Mouse (Mus musculus) kidney, postnatal 10 days (tissue): Measurements from ENCODE around the gene Fstl1.

ENCODE experiments used
- DNase-seq: peaks from one replicate; pipeline ENCODE4 v3.0.0; 2021; ENCODE audit warnings: mixed read lengths

Fstl1 gene

GRCm38 (mm10) chr16:37869470-37870231, 93.0 kb downstream of the Fstl1 start:
- DNase-seq, result no peak

- DNase-seq, result peak; percentile 46
These were observed 94.5 kb downstream of the Fstl1 start for GRCm38 (mm10) chr16:37871112-37871715.

- DNase-seq, result no peak
These were observed 98.0 kb downstream of the Fstl1 start for GRCm38 (mm10) chr16:37874501-37875235.

GRCm38 (mm10) chr16:37877406-37877805, 100.7 kb downstream of the Fstl1 start:
- DNase-seq, result peak; percentile 2

- no peak for DNase-seq
These were observed 102.4 kb downstream of the Fstl1 start for GRCm38 (mm10) chr16:37878951-37879505.

- peak; percentile 1 for DNase-seq
These were observed 103.2 kb downstream of the Fstl1 start for GRCm38 (mm10) chr16:37879750-37880419.

GRCm38 (mm10) chr16:37881168-37881567, 104.5 kb downstream of the Fstl1 start:
- no peak for DNase-seq
